Mouse (Mus musculus) small intestine, adult 2 months (tissue): Measurements from ENCODE around the gene Kcnab2. TPM values are rescaled to one million over a fixed set of nuclear protein-coding genes. Genes with fewer than 3 reads are reported as not detected.

Experiments
- H3K27ac ChIP-seq: fragments of 200-500 bp; 2 replicates; pipeline ENCODE4 v1.5.1; 2012; ENCODE audit warnings: low read depth, low read length, control low read depth, inconsistent platforms; ENCODE audit not compliant: insufficient read depth
- H3K27me3 ChIP-seq: fragments of 200-500 bp; 2 replicates; pipeline ENCODE4 v1.6.1; 2012; ENCODE audit warnings: mild to moderate bottlenecking, moderate library complexity, low read length, inconsistent platforms; ENCODE audit not compliant: control insufficient read depth, insufficient read depth
- H3K36me3 ChIP-seq: fragments of 200-500 bp; 2 replicates; pipeline ENCODE4 v1.6.1; 2012; ENCODE audit warnings: mild to moderate bottlenecking, low read length, control low read depth, inconsistent platforms; ENCODE audit not compliant: control insufficient read depth, insufficient read depth
- H3K4me1 ChIP-seq: fragments of 200-500 bp; 2 replicates; pipeline ENCODE4 v1.6.1; 2012; ENCODE audit warnings: low read length, inconsistent platforms, mixed read lengths; ENCODE audit not compliant: control insufficient read depth, insufficient read depth, insufficient read length
- H3K4me3 ChIP-seq: fragments of 200-500 bp; 2 replicates; pipeline ENCODE4 v1.5.1; 2012; ENCODE audit warnings: low read depth, mild to moderate bottlenecking, control low read depth, inconsistent platforms, low read length, moderate library complexity
- CTCF ChIP-seq: fragments of 200-500 bp; IDR thresholded peaks from 2 replicates; pipeline ENCODE4 v1.5.1; 2012; ENCODE audit warnings: low read depth, mild to moderate bottlenecking, control low read depth, inconsistent platforms, low read length, moderate library complexity, mixed read lengths; ENCODE audit not compliant: insufficient replicate concordance, insufficient read length; ENCODE audit errors: extremely low read depth
- POLR2A ChIP-seq: fragments of 200-500 bp; IDR thresholded peaks from 2 replicates; pipeline ENCODE4 v1.6.1; 2012; ENCODE audit warnings: low read depth, mild to moderate bottlenecking, control low read depth, inconsistent platforms, low read length, moderate library complexity
- WGBS: fragments of 180-500 bp; shearing (Covaris S2); methylation state at CpG from one replicate; pipeline ENCODE4 v1.1.7; 2018; 5-methylcytosine and 5-hydroxymethylcytosine counted together
- polyA plus RNA-seq: library from polyadenylated mRNA; depleted of rRNA; stranded (reverse); fragments of >200 nt; gene quantifications from 2 replicates; pipeline ENCODE4 v1.2.3, GENCODE M21; 2012

Gene Kcnab2
- polyA plus RNA-seq, 1 experiment: 4.3 TPM

GRCm38 (mm10) chr4:152490311-152490710 is 12.6 kb upstream of the Kcnab2 start:
- H3K36me3 ChIP-seq: no peaks in the 10 kb centered on the region
- H3K27ac ChIP-seq: no peak overlapping the region
- TF ChIP-seq CTCF (no peak), POLR2A (no peak)
- 84% methylated on average over 14 of the region's 14 CpGs for WGBS
- H3K27me3 ChIP-seq: no peaks in the 10 kb centered on the region
- H3K4me3 ChIP-seq: no peak overlapping the region
- H3K4me1 ChIP-seq: no peaks in the 10 kb centered on the region

- no peak overlapping the region for H3K4me3 ChIP-seq
- no peaks in the 10 kb centered on the region for H3K27me3 ChIP-seq
- no peak overlapping the region for H3K27ac ChIP-seq
- H3K36me3 ChIP-seq: no peaks in the 10 kb centered on the region
- no peak for TF ChIP-seq CTCF
- TF ChIP-seq POLR2A: no peak
- 79% methylated on average over 10 of the region's 10 CpGs for WGBS
- no peaks in the 10 kb centered on the region for H3K4me1 ChIP-seq
Observed at GRCm38 (mm10) chr4:152488046-152488445, 10.4 kb upstream of the Kcnab2 start.

GRCm38 (mm10) chr4:152480426-152480825 is 2.8 kb upstream of the Kcnab2 start:
- Histone ChIP-seq H3K27me3 (no peaks in the 10 kb centered on the region), H3K4me1 (peaks cover 3% of the 10 kb centered on the region; the same call in 1 of the 2 replicates), H3K36me3 (no peaks in the 10 kb centered on the region), H3K4me3 (no peak overlapping the region), H3K27ac (no peak overlapping the region)
- TF ChIP-seq CTCF (no peak), POLR2A (no peak)
- WGBS: 46% methylated on average over 8 of the region's 8 CpGs

- Histone ChIP-seq H3K4me3 (peak overlapping the region; percentile 87), H3K27ac (no peak overlapping the region), H3K27me3 (no peaks in the 10 kb centered on the region), H3K36me3 (no peaks in the 10 kb centered on the region), H3K4me1 (peaks cover 3% of the 10 kb centered on the region; the same call in 1 of the 2 replicates)
- WGBS: 4% methylated on average over 13 of the region's 13 CpGs
- TF ChIP-seq POLR2A (no peak), CTCF (no peak)
Observed at GRCm38 (mm10) chr4:152478224-152478567, 525 bp upstream of the Kcnab2 start.

- H3K27me3 ChIP-seq: no peaks in the 10 kb centered on the region
- no peak overlapping the region for H3K27ac ChIP-seq
- H3K36me3 ChIP-seq: no peaks in the 10 kb centered on the region
- H3K4me1 ChIP-seq: peaks cover 3% of the 10 kb centered on the region; the same call in 1 of the 2 replicates
- TF ChIP-seq POLR2A (no peak), CTCF (no peak)
- peak overlapping the region; percentile 87 for H3K4me3 ChIP-seq
- WGBS: 4% methylated on average over 21 of the region's 21 CpGs
Observed at GRCm38 (mm10) chr4:152477106-152477465, 585 bp downstream of the Kcnab2 start.

- H3K4me1 ChIP-seq: peaks cover 3% of the 10 kb centered on the region; the same call in 1 of the 2 replicates
- 5% methylated on average over 18 of the region's 18 CpGs for WGBS
- TF ChIP-seq CTCF: no peak
- no peak for TF ChIP-seq POLR2A
- H3K36me3 ChIP-seq: no peaks in the 10 kb centered on the region
- no peaks in the 10 kb centered on the region for H3K27me3 ChIP-seq
- H3K27ac ChIP-seq: no peak within 1 kb of the TSS
- H3K4me3 ChIP-seq: peak within 1 kb of the TSS; percentile 87
Observed at GRCm38 (mm10) chr4:152476427-152477023, 1.1 kb downstream of the Kcnab2 start, which contains the start of gene Nphp4. Gene Nphp4, plus strand, starts transcription at chr4:152476706.

- WGBS: 86% methylated on average over 7 of the region's 7 CpGs
- no peak for TF ChIP-seq CTCF
- no peak for TF ChIP-seq POLR2A
- H3K36me3 ChIP-seq: no peaks in the 10 kb centered on the region
- H3K4me3 ChIP-seq: no peak overlapping the region
- H3K4me1 ChIP-seq: peaks cover 3% of the 10 kb centered on the region; the same call in 1 of the 2 replicates
- H3K27me3 ChIP-seq: no peaks in the 10 kb centered on the region
- no peak overlapping the region for H3K27ac ChIP-seq
Observed at GRCm38 (mm10) chr4:152475941-152476340, 1.7 kb downstream of the Kcnab2 start.
